Comparison of ENCODE assay signal across 23 mouse cellular contexts in genomic region chr5:52404373-52404772, GRCm38 (mm10). TPM values are rescaled to one million over a fixed set of nuclear protein-coding genes. Genes with fewer than 3 reads are reported as not detected.
"Had no signal": no experiment of that assay in that cellular context is flagged by ENCODE, and none has a peak within 500 bp of the region (broad histone marks: within the 10 kb centered on the region; RNA-seq: fewer than 3 reads in every experiment).

No protein-coding gene starts in this region.

- H3K27ac ChIP-seq: kidney, postnatal 0 days; layer of hippocampus, adult 2 months; left cerebral cortex, adult 2 months; liver, embryonic 13.5 days; neural tube, embryonic 13.5 days; stomach, embryonic 15.5 days had no signal

- H3K27me3 ChIP-seq: liver, embryonic 13.5 days; neural tube, embryonic 13.5 days; stomach, embryonic 15.5 days had no signal

- H3K9me3 ChIP-seq: liver, embryonic 13.5 days; neural tube, embryonic 13.5 days; stomach, embryonic 15.5 days had no signal

- H3K36me3 ChIP-seq: liver, embryonic 13.5 days; neural tube, embryonic 13.5 days; stomach, embryonic 15.5 days had no signal

- H3K4me1 ChIP-seq: liver, embryonic 13.5 days; stomach, embryonic 15.5 days had no signal

- H3K4me2 ChIP-seq: liver, embryonic 13.5 days; neural tube, embryonic 13.5 days; stomach, embryonic 15.5 days had no signal

- DNase-seq: kidney, adult 18-20 months; kidney, postnatal 25 days; layer of hippocampus, adult 9-11 months; layer of hippocampus, postnatal 36 days; liver, embryonic 13.5 days; lung, adult 2 months; lung, postnatal 14 days; lung, postnatal 4 days; retina, postnatal 1 day; right cerebral cortex, postnatal 25 days; spleen, adult 18-20 months; thymus, postnatal 25 days had no signal

- H3K9ac ChIP-seq: liver, embryonic 13.5 days; neural tube, embryonic 13.5 days; stomach, embryonic 15.5 days had no signal

- H3K4me3 ChIP-seq: layer of hippocampus, adult 2 months; left cerebral cortex, adult 2 months; liver, embryonic 13.5 days; myocyte; neural tube, embryonic 13.5 days; stomach, embryonic 15.5 days had no signal

RNA-seq across cellular contexts. Expression of gene Sod3, which starts 40.8 kb away (rescaled TPM):
- total RNA-seq: megakaryocyte progenitor cell, adult 5-6 weeks; megakaryocyte-erythroid progenitor cell, adult 5-6 weeks; monocyte, adult 5-6 weeks; neutrophil, adult 5-6 weeks had no signal
- polyA plus RNA-seq: limb, embryonic 11.5 days had no signal
